Mouse (Mus musculus) small intestine, adult 10 weeks (tissue): ENCODE data around the gene Psmd4. TPM values are rescaled to one million over a fixed set of nuclear protein-coding genes. Genes with fewer than 3 reads are reported as not detected.

Experiments
- polyA plus RNA-seq: library from polyadenylated mRNA; stranded (reverse); fragments of 350-450 nt; fragmentation: Illumina TruSeq; extraction: RNeasy Lipid Tissue Mini Kit (QIAGEN cat#74804); gene quantifications from one replicate; pipeline ENCODE4 v1.2.3, GENCODE M21; 2014; ENCODE audit warnings: low replicate concordance

Psmd4 gene
- 5.5 TPM for polyA plus RNA-seq

GRCm38 (mm10) chr3:95042166-95042837 is at the start of gene Psmd4:
Gene Psmd4, minus strand, starts transcription at chr3:95042614.

GRCm38 (mm10) chr3:95015337-95015872 is 27.0 kb downstream of the Psmd4 start, which contains the start of gene Zfp687:
Gene Zfp687, minus strand, starts transcription at chr3:95015448.

Other genes starting within 250 kb of the Psmd4 start
- 11.0 TPM for gene Pogz, start 205.0 kb downstream of the Psmd4 start, polyA plus RNA-seq
- 19.9 TPM for gene Psmb4, start 155.7 kb downstream of the Psmd4 start, polyA plus RNA-seq
- gene Selenbp1, start 109.6 kb downstream of the Psmd4 start, polyA plus RNA-seq = 2.3 TPM
- gene Rfx5, start 88.5 kb downstream of the Psmd4 start, polyA plus RNA-seq = 15.5 TPM
- 3.2 TPM for gene Pi4kb, start 67.9 kb downstream of the Psmd4 start, polyA plus RNA-seq
- 4.2 TPM for gene Zfp687, start 27.2 kb downstream of the Psmd4 start, polyA plus RNA-seq
- 13.7 TPM for gene Pip5k1a, start 64.3 kb upstream of the Psmd4 start, polyA plus RNA-seq
- 13.3 TPM for gene Vps72, start 68.4 kb upstream of the Psmd4 start, polyA plus RNA-seq
- gene Tmod4, start 81.9 kb upstream of the Psmd4 start, polyA plus RNA-seq = not detected
- gene Scnm1, start 91.4 kb upstream of the Psmd4 start, polyA plus RNA-seq = 15.3 TPM
- gene Lysmd1, start 91.5 kb upstream of the Psmd4 start, polyA plus RNA-seq = 1.7 TPM
- not detected for gene Tnfaip8l2, start 99.7 kb upstream of the Psmd4 start, polyA plus RNA-seq
- gene Sema6c, start 117.8 kb upstream of the Psmd4 start, polyA plus RNA-seq = not detected
- gene Gabpb2, start 175.3 kb upstream of the Psmd4 start, polyA plus RNA-seq = 28.0 TPM
- 14.9 TPM for gene Cdc42se1, start 186.1 kb upstream of the Psmd4 start, polyA plus RNA-seq
- gene Mllt11, start 189.6 kb upstream of the Psmd4 start, polyA plus RNA-seq = 47.6 TPM
- not detected for gene Gm128, start 199.0 kb upstream of the Psmd4 start, polyA plus RNA-seq
- gene Bnipl, start 208.6 kb upstream of the Psmd4 start, polyA plus RNA-seq = not detected
- gene Mindy1, start 238.7 kb upstream of the Psmd4 start, polyA plus RNA-seq = 44.0 TPM
- 4.0 TPM for gene Prune1, start 239.5 kb upstream of the Psmd4 start, polyA plus RNA-seq